Mouse (Mus musculus) CH12.LX (cell line): ENCODE data around the gene Togaram2.

Source experiments
- CTCF ChIP-seq, 2 experiments: IDR thresholded peaks in 1 of 2; conservative IDR thresholded peaks in 1 of 2; 2 replicates each; pipeline ENCODE4 v1.5.1; 2011 to 2012; ENCODE audit warnings: low read depth in 2 of 2, low read length in 2 of 2, improper control_type of control experiment in 1 of 2, inconsistent platforms in 1 of 2, mild to moderate bottlenecking in 1 of 2, moderate library complexity in 1 of 2
- EP300 ChIP-seq: IDR thresholded peaks from 2 replicates; pipeline ENCODE4 v1.6.1; 2011; ENCODE audit warnings: low read length, improper control_type of control experiment
- HCFC1 ChIP-seq: IDR thresholded peaks from 2 replicates; pipeline ENCODE4 v1.6.1; 2012; ENCODE audit warnings: low read depth, mild to moderate bottlenecking, inconsistent platforms, low read length, improper control_type of control experiment
- MAX ChIP-seq: IDR thresholded peaks from 2 replicates; pipeline ENCODE4 v1.6.1; 2011; ENCODE audit warnings: low read length, improper control_type of control experiment
- NRF1 ChIP-seq: IDR thresholded peaks from 2 replicates; pipeline ENCODE4 v1.6.1; 2014; ENCODE audit warnings: low read depth, mild to moderate bottlenecking, inconsistent platforms, low read length, improper control_type of control experiment, moderate library complexity
- SIN3A ChIP-seq: IDR thresholded peaks from 2 replicates; pipeline ENCODE4 v1.6.1; 2012; ENCODE audit warnings: low read length, improper control_type of control experiment, inconsistent platforms
- SMC3 ChIP-seq: IDR thresholded peaks from 2 replicates; pipeline ENCODE4 v1.6.1; 2011; ENCODE audit warnings: low read depth, low read length, improper control_type of control experiment
- ZKSCAN1 ChIP-seq: IDR thresholded peaks from 2 replicates; pipeline ENCODE4 v1.6.1; 2012; ENCODE audit warnings: low read depth, inconsistent platforms, low read length, improper control_type of control experiment, borderline replicate concordance

DNA sequence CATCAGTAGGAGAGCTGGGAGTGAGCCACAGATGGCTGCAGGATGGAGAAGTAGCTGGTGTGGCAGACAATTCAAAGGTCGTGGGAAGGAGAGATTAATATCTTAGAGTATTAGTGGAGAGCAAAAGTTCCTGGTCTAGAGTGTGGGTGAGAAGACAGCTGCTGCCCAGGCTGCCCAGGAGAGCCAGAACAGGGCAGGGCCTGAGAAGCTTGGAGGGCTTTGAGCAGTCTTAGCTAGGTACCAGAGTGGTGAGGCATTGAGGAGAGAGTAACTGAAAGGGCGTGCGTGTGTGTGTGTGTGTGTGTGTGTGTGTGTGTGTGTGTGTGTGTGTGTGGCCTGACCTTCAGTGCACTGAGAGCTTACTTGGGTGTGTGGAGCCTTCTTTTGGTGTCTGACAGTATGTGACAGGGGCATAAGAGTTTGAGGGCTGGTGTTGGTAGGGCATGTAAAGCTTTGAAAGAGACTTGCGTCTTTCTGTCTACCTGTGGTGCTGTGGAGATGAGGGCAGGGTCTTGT is 35.3 kb upstream of the Togaram2 start:
- TF ChIP-seq CTCF (conservative IDR thresholded peaks at IDR 0.05 in 1 of 2, IDR thresholded peaks at IDR 0.05 in 1 of 2; ENCODE audit: low read depth in 2 of 2, low read length in 2 of 2) (no peak), SMC3 (no peak), MAX (no peak), ZKSCAN1 (no peak), HCFC1 (no peak), SIN3A (no peak), NRF1 (no peak), EP300 (no peak)
